Mouse (Mus musculus) C2C12 (cell line): Measurements from ENCODE around the gene Gbgt1. TPM values are rescaled to one million over a fixed set of nuclear protein-coding genes. Genes with fewer than 3 reads are reported as not detected.

Source experiments
- H3K27me3 ChIP-seq: one replicate; pipeline ENCODE4 v1.6.1; 2011; ENCODE audit not compliant: control insufficient read depth, insufficient read depth, insufficient read length
- H3K36me3 ChIP-seq: one replicate; pipeline ENCODE4 v1.6.1; 2011; ENCODE audit not compliant: control insufficient read depth, insufficient read depth
- H3K4me3 ChIP-seq: one replicate; pipeline ENCODE4 v1.5.1; 2011; ENCODE audit warnings: mild to moderate bottlenecking, control low read depth; ENCODE audit not compliant: poor library complexity, insufficient read depth, severe bottlenecking
- H3K79me2 ChIP-seq: one replicate; pipeline ENCODE4 v1.6.1; 2011; ENCODE audit not compliant: control insufficient read depth, insufficient read depth
- H3K79me3 ChIP-seq: one replicate; pipeline ENCODE4 v1.6.1; 2011; ENCODE audit warnings: low read depth, control low read depth
- H3ac ChIP-seq: one replicate; pipeline ENCODE3; 2011; ENCODE audit warnings: low read depth; ENCODE audit not compliant: control insufficient read depth, insufficient read length
- CEBPB ChIP-seq: IDR thresholded peaks from one replicate; pipeline ENCODE4 v1.6.1; 2011; ENCODE audit warnings: low read depth, mild to moderate bottlenecking, control low read depth, moderate library complexity
- CTCF ChIP-seq: IDR thresholded peaks from one replicate; pipeline ENCODE4 v1.5.1; 2011; ENCODE audit not compliant: control insufficient read depth, insufficient read depth, insufficient read length
- FOSL1 ChIP-seq: IDR thresholded peaks from one replicate; pipeline ENCODE4 v1.8.0; 2011; ENCODE audit warnings: mild to moderate bottlenecking, low read length; ENCODE audit not compliant: poor library complexity, insufficient read depth, severe bottlenecking
- MAX ChIP-seq: IDR thresholded peaks from one replicate; pipeline ENCODE4 v1.6.1; 2011; ENCODE audit warnings: mild to moderate bottlenecking, control low read depth
- MYOD1 ChIP-seq: IDR thresholded peaks from one replicate; pipeline ENCODE4 v1.6.1; 2011; ENCODE audit warnings: low read depth; ENCODE audit not compliant: control insufficient read depth, insufficient read length
- MYOG ChIP-seq: IDR thresholded peaks from one replicate; pipeline ENCODE4 v1.6.1; 2011; ENCODE audit not compliant: control insufficient read depth, insufficient read length; ENCODE audit errors: extremely low read depth
- USF1 ChIP-seq: IDR thresholded peaks from one replicate; pipeline ENCODE4 v1.6.1; 2011; ENCODE audit warnings: low read depth, mild to moderate bottlenecking, control low read depth, moderate library complexity
- polyA plus RNA-seq: library from polyadenylated mRNA; unstranded; fragments of >200 nt; fragmentation: generic; extraction: Trizol; gene quantifications from one replicate; pipeline ENCODE4 v1.2.1, GENCODE M21; 2012; ENCODE audit warnings: missing spikeins

Gene Gbgt1
- polyA plus RNA-seq, 1 experiment = not detected

GRCm38 (mm10) chr2:28533901-28534435, 37.3 kb downstream of the Gbgt1 start:
- H3K27me3 ChIP-seq = no peaks in the 10 kb centered on the region
- peak overlapping the region; percentile 34 for H3K4me3 ChIP-seq
- H3ac ChIP-seq = no peak overlapping the region
- H3K79me3 ChIP-seq = no peaks in the 10 kb centered on the region
- no peaks in the 10 kb centered on the region for H3K79me2 ChIP-seq
- H3K36me3 ChIP-seq = no peaks in the 10 kb centered on the region
- TF ChIP-seq MYOD1 = no peak
- no peak for TF ChIP-seq MYOG

DNA sequence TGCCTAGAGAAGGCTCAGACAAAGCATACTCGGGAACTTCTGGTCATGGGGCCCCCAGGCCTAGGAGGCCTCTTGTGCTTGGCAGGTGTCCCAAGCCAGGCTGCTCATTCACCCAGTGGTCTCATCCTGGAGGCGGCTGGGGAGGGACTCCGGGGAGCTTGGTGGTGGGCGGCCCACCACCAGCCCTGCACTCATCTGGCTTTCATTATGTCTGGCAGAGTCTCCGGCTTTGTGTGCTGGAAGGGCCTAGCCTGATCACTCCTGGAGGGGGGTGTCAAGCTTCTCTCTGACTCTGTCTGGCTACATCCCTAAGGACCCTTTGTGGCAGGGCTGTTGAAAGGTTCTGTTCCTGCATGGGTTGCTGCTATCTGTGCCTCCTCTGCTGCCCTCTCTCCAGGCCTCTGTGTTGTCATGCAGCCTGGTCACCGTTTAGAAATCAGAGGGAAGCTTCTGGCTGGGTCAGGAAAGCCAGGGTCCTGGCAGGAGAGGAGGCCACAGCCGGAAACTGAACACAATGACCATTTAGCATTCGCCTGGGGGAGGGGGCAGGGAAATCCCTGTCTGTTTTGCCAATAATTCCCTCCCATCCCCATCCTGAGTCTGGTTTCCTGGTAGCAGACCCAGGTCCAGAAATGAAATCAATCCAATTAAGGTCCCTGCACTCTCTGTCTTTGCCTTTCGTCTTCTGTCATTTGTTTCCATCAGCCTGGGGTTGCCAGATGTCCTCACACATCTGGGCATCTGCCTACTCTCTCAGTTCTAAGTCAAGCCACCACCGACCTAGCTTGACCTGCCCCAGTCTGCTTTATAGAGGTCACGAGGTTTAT, 38.0 kb downstream of the Gbgt1 start:
- Histone ChIP-seq H3K4me3 (no peak overlapping the region), H3ac (no peak overlapping the region), H3K36me3 (no peaks in the 10 kb centered on the region), H3K79me2 (no peaks in the 10 kb centered on the region), H3K79me3 (no peaks in the 10 kb centered on the region), H3K27me3 (no peaks in the 10 kb centered on the region)
- TF ChIP-seq MAX (no peak), CEBPB (no peak), CTCF (no peak), MYOD1 (no peak), USF1 (no peak), MYOG (no peak), FOSL1 (no peak)

GRCm38 (mm10) chr2:28535263-28535540, 38.5 kb downstream of the Gbgt1 start:
- no peaks in the 10 kb centered on the region for H3K27me3 ChIP-seq
- H3K36me3 ChIP-seq = no peaks in the 10 kb centered on the region
- no peak overlapping the region for H3ac ChIP-seq
- no peaks in the 10 kb centered on the region for H3K79me3 ChIP-seq
- H3K4me3 ChIP-seq = no peak overlapping the region
- H3K79me2 ChIP-seq = no peaks in the 10 kb centered on the region
- TF ChIP-seq MAX (no peak), FOSL1 (no peak), MYOD1 (no peak), MYOG (no peak), CEBPB (no peak), CTCF (no peak), USF1 (no peak)

DNA sequence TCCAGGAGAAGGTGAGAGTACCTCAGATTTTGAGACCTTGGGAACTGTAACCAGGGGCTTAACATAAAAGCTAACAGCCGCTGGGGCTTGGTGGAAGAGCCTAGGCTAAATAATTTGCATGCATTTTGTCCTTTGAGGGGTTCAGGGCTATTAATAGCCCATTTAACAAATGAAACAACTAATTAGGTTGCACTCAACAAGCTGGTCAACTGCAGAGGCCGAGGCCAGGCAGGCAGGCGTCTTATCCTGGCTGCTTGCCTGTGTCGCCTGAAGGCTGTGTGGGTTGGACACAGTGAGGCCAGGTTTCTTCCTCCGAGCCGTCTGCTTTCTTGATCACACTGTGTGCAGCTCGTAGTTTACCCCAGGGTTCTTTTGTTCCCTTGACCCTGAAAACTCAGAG, 39.0 kb downstream of the Gbgt1 start:
- Histone ChIP-seq H3K79me2 (no peaks in the 10 kb centered on the region), H3ac (no peak overlapping the region), H3K27me3 (no peaks in the 10 kb centered on the region), H3K36me3 (no peaks in the 10 kb centered on the region), H3K79me3 (no peaks in the 10 kb centered on the region), H3K4me3 (no peak overlapping the region)
- TF ChIP-seq CEBPB (no peak), FOSL1 (no peak)

DNA sequence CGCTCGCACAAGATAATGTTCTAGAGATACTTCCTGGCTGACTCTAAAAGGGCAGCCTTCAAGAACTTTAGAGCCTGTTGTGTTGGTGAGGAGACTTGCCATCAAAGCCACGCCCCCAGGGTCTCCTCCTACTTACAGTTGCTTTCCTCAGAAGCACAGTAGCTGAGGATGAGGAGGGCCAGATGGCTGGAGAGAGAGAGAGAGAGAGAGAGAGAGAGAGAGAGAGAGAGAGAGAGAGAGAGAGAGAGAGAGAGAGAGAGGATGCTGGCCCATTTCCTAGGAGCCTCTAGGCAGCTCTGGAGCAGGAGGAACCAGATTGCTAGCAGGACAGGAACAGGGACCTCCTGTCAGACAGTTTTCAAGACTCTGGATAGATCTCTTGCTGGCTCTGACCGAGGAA, 39.5 kb downstream of the Gbgt1 start:
- H3K36me3 ChIP-seq = no peaks in the 10 kb centered on the region
- H3K4me3 ChIP-seq = no peak overlapping the region
- no peaks in the 10 kb centered on the region for H3K27me3 ChIP-seq
- H3K79me2 ChIP-seq = no peaks in the 10 kb centered on the region
- H3ac ChIP-seq = no peak overlapping the region
- no peaks in the 10 kb centered on the region for H3K79me3 ChIP-seq
- no peak for TF ChIP-seq MYOD1
- TF ChIP-seq MAX = no peak
- no peak for TF ChIP-seq CEBPB
- no peak for TF ChIP-seq FOSL1
- no peak for TF ChIP-seq CTCF
- no peak for TF ChIP-seq MYOG
- TF ChIP-seq USF1 = no peak

- no peaks in the 10 kb centered on the region for H3K79me3 ChIP-seq
- no peaks in the 10 kb centered on the region for H3K36me3 ChIP-seq
- no peaks in the 10 kb centered on the region for H3K27me3 ChIP-seq
- H3K4me3 ChIP-seq = no peak overlapping the region
- no peaks in the 10 kb centered on the region for H3K79me2 ChIP-seq
- H3ac ChIP-seq = no peak overlapping the region
- TF ChIP-seq USF1 = no peak
- no peak for TF ChIP-seq CEBPB
- no peak for TF ChIP-seq FOSL1
- TF ChIP-seq CTCF = no peak
- no peak for TF ChIP-seq MYOG
- no peak for TF ChIP-seq MAX
- no peak for TF ChIP-seq MYOD1
These were observed 40.3 kb downstream of the Gbgt1 start for GRCm38 (mm10) chr2:28536766-28537633.
